9 mouse cellular contexts compared by ENCODE assay signal in genomic region chr3:89337062-89337720, GRCm38 (mm10). TPM values are rescaled to one million over a fixed set of nuclear protein-coding genes. Genes with fewer than 3 reads are reported as not detected.
DNase-seq lines count a peak whose midpoint lies in the region; ATAC-seq and TF ChIP-seq lines count a peak whose summit lies in the region.
"Had no signal": no experiment of that assay in that cellular context is flagged by ENCODE, and none has a peak within 500 bp of the region (broad histone marks: within the 10 kb centered on the region; RNA-seq: fewer than 3 reads in every experiment).

No protein-coding gene starts in this region.

- H3K79me2 ChIP-seq in CH12.LX (replicated peaks; ENCODE audit: control insufficient read depth, extremely low read depth, insufficient read depth, poor library complexity, severe bottlenecking), result no peaks in the 10 kb centered on the region

- H3K4me3 ChIP-seq in heart, embryonic 12.5 days, result peak overlapping the region; percentile 82
- peak overlapping the region; percentile 32 to 81 (median 50) for H3K4me3 ChIP-seq in CH12.LX (replicated peaks in 1 of 3; ENCODE audit: low read depth in 2 of 3, low read length in 2 of 3, poor library complexity in 1 of 3)
- peak overlapping the region; percentile 88 for H3K4me3 ChIP-seq in forebrain, embryonic 13.5 days
- H3K4me3 ChIP-seq in liver, embryonic 15.5 days (replicated peaks), result peak overlapping the region; percentile 60

- no peaks in the 10 kb centered on the region for H3K9me3 ChIP-seq in heart, embryonic 12.5 days (replicated peaks)
- H3K9me3 ChIP-seq in CH12.LX (replicated peaks; ENCODE audit: low read length), result no peaks in the 10 kb centered on the region
- no peaks in the 10 kb centered on the region for H3K9me3 ChIP-seq in forebrain, embryonic 13.5 days (replicated peaks)
- no peaks in the 10 kb centered on the region for H3K9me3 ChIP-seq in liver, embryonic 15.5 days (replicated peaks)

- no peak for TF ChIP-seq RAD21 in CH12.LX (IDR thresholded peaks at IDR 0.05; ENCODE audit: low read depth, low read length)

- peaks cover 30% of the 10 kb centered on the region for H3K4me1 ChIP-seq in heart, embryonic 12.5 days (replicated peaks)
- H3K4me1 ChIP-seq in CH12.LX (ENCODE audit: control insufficient read depth in 1 of 2, insufficient read depth in 2 of 2), result peaks cover 9 to 20% of the 10 kb centered on the region in 2 experiments
- H3K4me1 ChIP-seq in forebrain, embryonic 13.5 days, result peaks cover 75% of the 10 kb centered on the region
- H3K4me1 ChIP-seq in liver, embryonic 15.5 days (replicated peaks), result peaks cover 21% of the 10 kb centered on the region

- peaks cover 25% of the 10 kb centered on the region for H3K36me3 ChIP-seq in heart, embryonic 12.5 days
- peaks cover 0 to 31% of the 10 kb centered on the region in 2 experiments for H3K36me3 ChIP-seq in CH12.LX (replicated peaks in 1 of 2; ENCODE audit: control insufficient read depth in 1 of 2, insufficient read depth in 1 of 2, low read length in 1 of 2)
- H3K36me3 ChIP-seq in forebrain, embryonic 13.5 days (ENCODE audit: poor library complexity, severe bottlenecking), result peaks cover 20% of the 10 kb centered on the region
- H3K36me3 ChIP-seq in liver, embryonic 15.5 days (replicated peaks), result no peaks in the 10 kb centered on the region

- TF ChIP-seq EP300 in CH12.LX (IDR thresholded peaks at IDR 0.05; ENCODE audit: low read length), result no peak

- H3K27me3 ChIP-seq in heart, embryonic 12.5 days (replicated peaks), result peaks cover 9% of the 10 kb centered on the region; the same call in 1 of the 2 replicates
- peaks cover 30% of the 10 kb centered on the region for H3K27me3 ChIP-seq in CH12.LX (replicated peaks)
- no peaks in the 10 kb centered on the region for H3K27me3 ChIP-seq in forebrain, embryonic 13.5 days
- H3K27me3 ChIP-seq in liver, embryonic 15.5 days, result peaks cover 72% of the 10 kb centered on the region

- no peak; the same call in 1 of the 2 replicates for ATAC-seq in heart, embryonic 12.5 days (ENCODE audit: insufficient number of reproducible peaks, low FRiP score)
- ATAC-seq in forebrain, embryonic 13.5 days, result no peak
- ATAC-seq in liver, embryonic 15.5 days (ENCODE audit: insufficient read depth), result no peak
- ATAC-seq in megakaryocyte progenitor cell, adult 5-6 weeks (replicated peaks; ENCODE audit: poor library complexity), result no peak

- in situ Hi-C loops in CH12.LX (cut with MboI; ENCODE audit: low pct_ligation_motif_present, low pct_unique_long_range_greater_than_20kb, low sequenced_read_pairs), result loop anchor here (25.0 kb wide), 2 partner anchors 350 to 425 kb away; partner anchors contain the start of genes Chrnb2 and Ube2q1

- under 1% methylated on average over 21 of the region's 21 CpGs for WGBS in heart, embryonic 12.5 days
- 2% methylated on average over 18 of the region's 21 CpGs for WGBS in forebrain, embryonic 13.5 days
- WGBS in liver, embryonic 15.5 days (ENCODE audit: insufficient replicate concordance), result 2% methylated on average over 21 of the region's 21 CpGs

- no peak for TF ChIP-seq POLR2A in CH12.LX (IDR thresholded peaks at IDR 0.05; ENCODE audit: low read depth, low read length)

- peak overlapping the region; percentile 90 for H3K9ac ChIP-seq in heart, embryonic 12.5 days
- peak overlapping the region; percentile 62 for H3K9ac ChIP-seq in CH12.LX (ENCODE audit: insufficient read depth, low read depth)
- peak overlapping the region; percentile 92 for H3K9ac ChIP-seq in forebrain, embryonic 13.5 days
- H3K9ac ChIP-seq in liver, embryonic 15.5 days, result peak overlapping the region; percentile 42

- dilution Hi-C loops in CH12.LX (cut with MboI; ENCODE audit: extremely low pct_ligation_motif_present, extremely low pct_unique_long_range_greater_than_20kb, low sequenced_read_pairs), result no loop called here

- peak overlapping the region; percentile 68 for H3K27ac ChIP-seq in heart, embryonic 12.5 days (ENCODE audit: poor library complexity, severe bottlenecking)
- H3K27ac ChIP-seq in CH12.LX (ENCODE audit: insufficient read depth, low read depth), result no peak overlapping the region
- H3K27ac ChIP-seq in forebrain, embryonic 13.5 days, result peak overlapping the region; percentile 86
- no peak overlapping the region for H3K27ac ChIP-seq in liver, embryonic 15.5 days (replicated peaks)

- DNase-seq in heart, adult 8-10 months (ENCODE audit: low spot score), result no peak
- no peak for DNase-seq in CH12.LX (ENCODE audit: extremely low read depth)
- no peak for DNase-seq in c-Kit-positive CD71-positive TER-119-positive erythroid progenitor cells, embryonic 14.5 days (ENCODE audit: low spot score)
- DNase-seq in gastrocnemius, postnatal 36 days, result no peak

- no peak for TF ChIP-seq CTCF in CH12.LX (conservative IDR thresholded peaks at IDR 0.05 in 1 of 2, IDR thresholded peaks at IDR 0.05 in 1 of 2; ENCODE audit: low read depth in 2 of 2, low read length in 2 of 2)

- intact Hi-C loops in gastrocnemius, postnatal 36 days (cut with DNase I), result no loop called here

- peak overlapping the region; percentile 86 for H3K4me2 ChIP-seq in heart, embryonic 12.5 days
- H3K4me2 ChIP-seq in CH12.LX (ENCODE audit: insufficient read depth, low read depth, poor library complexity, severe bottlenecking), result peak overlapping the region; percentile 74
- peak overlapping the region; percentile 77 for H3K4me2 ChIP-seq in forebrain, embryonic 13.5 days
- peak overlapping the region; percentile 82 for H3K4me2 ChIP-seq in liver, embryonic 15.5 days

TF ChIP-seq in CH12.LX, 34 proteins besides CTCF, POLR2A, EP300 and RAD21:
- TF ChIP-seq MEF2A (IDR thresholded peaks at IDR 0.05; ENCODE audit: borderline replicate concordance, low read depth, low read length), result no peak
- no peak for TF ChIP-seq MYC (IDR thresholded peaks at IDR 0.05; ENCODE audit: low read depth, low read length)
- no peak for TF ChIP-seq SMC3 (IDR thresholded peaks at IDR 0.05; ENCODE audit: low read depth, low read length)

RNA-seq across cellular contexts. Expression of gene Efna4, which starts 0.6 kb away (rescaled TPM):
- polyA plus RNA-seq in heart, embryonic 12.5 days (2016; fragmentation: Nextera tagmentation; extraction: Ambion mirVana), result 8.7 and 10.6 TPM in 2 replicates
- under 1 TPM in 3 of 4 experiments, not detected in 1; 0.19 to 0.34 (median 0.27) TPM for total RNA-seq in heart, adult 8-10 months (2022)
- total RNA-seq in CH12.LX (2012; rRNA removed) (2.6 and 3.1 TPM in 2 replicates), CH12.LX (2014; rRNA removed) (0.76 and 1.1 TPM in 2 replicates)
- 1.00 and 1.1 TPM in 2 replicates for polyA plus RNA-seq in CH12.LX (2012; ENCODE audit: insufficient read length, low read depth)
- polyA plus RNA-seq in forebrain, embryonic 13.5 days (2015; fragmentation: Nextera tagmentation; extraction: Ambion mirVana), result 16.0 and 16.3 TPM in 2 replicates
- 0.24 and 0.48 TPM in 2 replicates for polyA plus RNA-seq in liver, embryonic 15.5 days (2015; fragmentation: Nextera tagmentation; extraction: Ambion mirVana)
- 0.17 and 0.64 TPM in 2 replicates for total RNA-seq in megakaryocyte progenitor cell, adult 5-6 weeks (2015)
- total RNA-seq in megakaryocyte progenitor cell, adult 5-6 weeks (2017), result 0.27 TPM in 1 of 2 replicates, not detected in the other
- under 1 TPM in 1 of 2 experiments, not detected in 1; 0.15 TPM for total RNA-seq in gastrocnemius, postnatal 36 days (2021)

RNA-seq across cellular contexts. Expression of gene Adam15, which starts 12.6 kb away (rescaled TPM):
- 47.2 and 55.5 TPM in 2 replicates for polyA plus RNA-seq in heart, embryonic 12.5 days (2016; fragmentation: Nextera tagmentation; extraction: Ambion mirVana)
- 10 to 100 TPM; 43.3 to 52.5 (median 48.6) TPM for total RNA-seq in heart, adult 8-10 months (2022)
- total RNA-seq in CH12.LX (2012; rRNA removed) (31.3 and 39.1 TPM in 2 replicates), CH12.LX (2014; rRNA removed) (5.8 and 5.9 TPM in 2 replicates)
- 26.2 and 26.5 TPM in 2 replicates for polyA plus RNA-seq in CH12.LX (2012; ENCODE audit: insufficient read length, low read depth)
- polyA plus RNA-seq in forebrain, embryonic 13.5 days (2015; fragmentation: Nextera tagmentation; extraction: Ambion mirVana), result 24.1 and 27.5 TPM in 2 replicates
- polyA plus RNA-seq in liver, embryonic 15.5 days (2015; fragmentation: Nextera tagmentation; extraction: Ambion mirVana), result 8.8 and 12.7 TPM in 2 replicates
- 35.8 and 53.0 TPM in 2 replicates for total RNA-seq in megakaryocyte progenitor cell, adult 5-6 weeks (2015)
- total RNA-seq in megakaryocyte progenitor cell, adult 5-6 weeks (2017), result 38.7 and 49.8 TPM in 2 replicates
- 10 to 100 TPM; 15.8 to 23.2 TPM for total RNA-seq in gastrocnemius, postnatal 36 days (2021)

RNA-seq across cellular contexts. Expression of gene Efna3, which starts 14.4 kb away (rescaled TPM):
- 1.3 TPM in 2 replicates for polyA plus RNA-seq in heart, embryonic 12.5 days (2016; fragmentation: Nextera tagmentation; extraction: Ambion mirVana)
- total RNA-seq in heart, adult 8-10 months (2022), result under 1 TPM in 1 of 4 experiments, not detected in 3; 0.11 TPM
- total RNA-seq in CH12.LX (2012; rRNA removed) (0.13 TPM in 1 of 2 replicates, not detected in the other), CH12.LX (2014; rRNA removed) (0.09 TPM in 1 of 2 replicates, not detected in the other)
- polyA plus RNA-seq in CH12.LX (2012; ENCODE audit: insufficient read length, low read depth), result 0.19 TPM in 1 of 2 replicates, not detected in the other
- 18.7 and 23.4 TPM in 2 replicates for polyA plus RNA-seq in forebrain, embryonic 13.5 days (2015; fragmentation: Nextera tagmentation; extraction: Ambion mirVana)
- 0.18 and 0.58 TPM in 2 replicates for polyA plus RNA-seq in liver, embryonic 15.5 days (2015; fragmentation: Nextera tagmentation; extraction: Ambion mirVana)
- total RNA-seq in megakaryocyte progenitor cell, adult 5-6 weeks (2015), result not detected in 2 replicates
- not detected in 2 replicates for total RNA-seq in megakaryocyte progenitor cell, adult 5-6 weeks (2017)
- total RNA-seq in gastrocnemius, postnatal 36 days (2021), result not detected
- total RNA-seq: heart, adult 18-20 months had no signal

RNA-seq across cellular contexts. Expression of gene Dcst2, which starts 24.6 kb away (rescaled TPM):
- not detected in 2 replicates for polyA plus RNA-seq in heart, embryonic 12.5 days (2016; fragmentation: Nextera tagmentation; extraction: Ambion mirVana)
- total RNA-seq in heart, adult 8-10 months (2022), result not detected
- total RNA-seq in CH12.LX (2012; rRNA removed) (not detected in 2 replicates), CH12.LX (2014; rRNA removed) (not detected in 2 replicates)
- polyA plus RNA-seq in CH12.LX (2012; ENCODE audit: insufficient read length, low read depth), result 0.10 and 0.14 TPM in 2 replicates
- 0.06 and 0.13 TPM in 2 replicates for polyA plus RNA-seq in forebrain, embryonic 13.5 days (2015; fragmentation: Nextera tagmentation; extraction: Ambion mirVana)
- polyA plus RNA-seq in liver, embryonic 15.5 days (2015; fragmentation: Nextera tagmentation; extraction: Ambion mirVana), result 0.06 and 0.07 TPM in 2 replicates
- total RNA-seq in megakaryocyte progenitor cell, adult 5-6 weeks (2015), result not detected in 2 replicates
- total RNA-seq in megakaryocyte progenitor cell, adult 5-6 weeks (2017), result not detected in 2 replicates
- not detected for total RNA-seq in gastrocnemius, postnatal 36 days (2021)
- total RNA-seq: heart, adult 18-20 months had no signal

RNA-seq across cellular contexts. Expression of gene Dcst1, which starts 27.9 kb away (rescaled TPM):
- 0.09 TPM in 1 of 2 replicates, not detected in the other for polyA plus RNA-seq in heart, embryonic 12.5 days (2016; fragmentation: Nextera tagmentation; extraction: Ambion mirVana)
- not detected for total RNA-seq in heart, adult 8-10 months (2022)
- total RNA-seq in CH12.LX (2012; rRNA removed), result 0.04 and 0.21 TPM in 2 replicates
- not detected in 2 replicates for total RNA-seq in CH12.LX (2014; rRNA removed)
- 0.10 and 0.53 TPM in 2 replicates for polyA plus RNA-seq in CH12.LX (2012; ENCODE audit: insufficient read length, low read depth)
- 0.37 and 0.57 TPM in 2 replicates for polyA plus RNA-seq in forebrain, embryonic 13.5 days (2015; fragmentation: Nextera tagmentation; extraction: Ambion mirVana)
- polyA plus RNA-seq in liver, embryonic 15.5 days (2015; fragmentation: Nextera tagmentation; extraction: Ambion mirVana), result 0.05 TPM in 1 of 2 replicates, not detected in the other
- not detected in 2 replicates for total RNA-seq in megakaryocyte progenitor cell, adult 5-6 weeks (2015)
- total RNA-seq in megakaryocyte progenitor cell, adult 5-6 weeks (2017), result not detected in 2 replicates
- not detected for total RNA-seq in gastrocnemius, postnatal 36 days (2021)
- total RNA-seq: heart, adult 18-20 months had no signal

Comparison
In these comparisons a context has a peak if more than half of its experiments do, and no peak if none do; other contexts are left out.
1. H3K27ac ChIP-seq: peak in heart, embryonic 12.5 days (single experiment) and forebrain, embryonic 13.5 days (single experiment); none in CH12.LX (single experiment) and liver, embryonic 15.5 days (single experiment).
2. H3K9ac ChIP-seq: peak in every context shown above with its lines; median percentile 92 in forebrain, embryonic 13.5 days; 90 in heart, embryonic 12.5 days; 62 in CH12.LX; 42 in liver, embryonic 15.5 days.
3. Peak in every context shown above with its lines, with median percentiles within 50 percentile points of each other: H3K4me2 ChIP-seq and H3K4me3 ChIP-seq.